Mouse (Mus musculus) testis, adult 2 months (tissue): ENCODE measurements around the gene Ap1m1.

ENCODE experiments used
- CTCF ChIP-seq: fragments of 200-500 bp; IDR thresholded peaks from 2 replicates; pipeline ENCODE4 v1.5.1; 2012; ENCODE audit warnings: low read depth, mild to moderate bottlenecking, inconsistent platforms, low read length, moderate library complexity; ENCODE audit not compliant: control insufficient read depth, insufficient read depth, insufficient replicate concordance
- POLR2A ChIP-seq: fragments of 200-500 bp; IDR thresholded peaks from 2 replicates; pipeline ENCODE4 v1.6.1; 2012; ENCODE audit warnings: low read depth, mild to moderate bottlenecking, inconsistent platforms, low read length, moderate library complexity; ENCODE audit not compliant: control insufficient read depth

- TF ChIP-seq CTCF (no peak), POLR2A (no peak)
Observed at GRCm38 (mm10) chr8:72210710-72211109, 29.1 kb upstream of the Ap1m1 start.
